Mouse (Mus musculus) 416B (cell line): ENCODE measurements around the gene D6Wsu163e.

Experiments
- DNase-seq: peaks from one replicate; pipeline ENCODE4 v3.0.0; 2011; ENCODE audit warnings: low read depth

D6Wsu163e gene

DNA sequence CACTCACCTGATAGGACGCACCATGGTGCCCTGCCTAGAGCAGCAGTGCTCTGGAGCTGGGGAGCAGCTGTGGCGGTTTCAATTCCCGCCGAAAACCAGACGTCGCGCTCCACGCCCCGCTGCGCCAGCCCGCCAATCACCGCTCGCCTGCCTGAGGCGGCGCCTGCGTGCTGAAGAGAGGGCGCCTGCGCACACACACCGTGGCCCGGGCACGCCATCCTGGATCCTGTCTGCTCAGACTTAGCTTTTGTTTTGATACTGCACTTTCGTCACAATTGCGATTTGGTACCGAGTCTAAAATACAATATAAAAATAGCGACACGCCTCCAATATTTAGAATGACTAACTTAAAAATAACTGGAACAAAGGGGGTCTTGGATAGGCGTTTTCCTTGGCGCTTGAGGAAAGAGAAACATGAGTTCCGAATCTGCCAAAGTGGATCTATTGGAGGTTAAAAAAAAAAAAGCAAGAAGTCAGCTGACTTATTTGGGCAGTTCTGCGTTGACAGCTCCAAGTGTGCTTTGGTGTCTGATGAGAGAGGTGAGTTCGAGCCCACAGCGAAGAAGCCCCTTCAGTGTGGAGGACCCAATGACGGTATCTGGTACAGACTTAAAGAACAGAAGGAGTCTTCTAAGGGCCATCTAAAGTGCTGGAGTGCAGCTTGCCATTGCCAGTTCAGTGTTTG lies at the start of gene D6Wsu163e, which contains the start of gene Rad51ap1:
Gene D6Wsu163e, plus strand, starts transcription at position 476 of the 685 bp plus-strand sequence.
Gene Rad51ap1, minus strand, starts transcription at position 101 of the 685 bp plus-strand sequence.
- peak; percentile 98 for DNase-seq

DNA sequence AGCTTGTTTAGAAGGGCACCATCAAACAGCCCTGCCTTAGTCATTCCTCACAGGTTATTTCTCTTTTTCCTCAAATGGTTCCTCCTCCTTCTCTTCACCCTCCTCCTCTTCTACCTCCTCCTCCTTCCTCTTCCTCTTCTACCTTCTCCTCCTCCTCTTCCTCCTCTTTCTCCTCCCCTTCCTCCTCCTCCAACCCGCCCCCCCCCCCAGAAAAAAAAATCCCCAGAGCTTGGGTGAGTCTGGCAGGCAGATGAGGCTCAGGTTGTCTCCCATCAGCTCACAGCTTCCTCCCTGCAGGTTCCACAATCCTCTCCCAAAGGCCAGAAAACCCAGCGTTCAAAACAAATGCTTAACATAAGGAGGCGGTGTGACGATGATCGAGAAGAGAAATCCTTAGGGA lies 32.4 kb upstream of the D6Wsu163e start:
- no peak for DNase-seq

DNA sequence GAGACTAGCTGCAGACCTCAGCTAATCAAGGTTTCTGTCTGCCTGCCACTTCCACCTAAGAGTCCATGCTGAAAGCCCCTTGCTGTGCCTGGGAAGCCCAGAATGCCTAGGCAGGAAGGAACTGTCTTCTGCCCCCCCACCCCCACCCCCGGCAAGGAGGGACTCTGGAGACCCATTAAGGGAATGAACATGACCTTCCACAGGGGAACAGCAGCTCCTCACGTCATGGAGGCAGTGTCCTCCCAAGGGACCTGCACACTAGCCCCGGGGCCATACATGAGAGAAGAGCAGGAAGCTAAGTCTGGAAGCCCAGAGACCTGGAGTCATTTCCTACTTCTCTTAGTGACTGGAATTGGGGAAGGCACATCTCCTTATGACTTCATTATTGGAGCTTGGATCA lies 31.9 kb upstream of the D6Wsu163e start:
- no peak for DNase-seq

DNA sequence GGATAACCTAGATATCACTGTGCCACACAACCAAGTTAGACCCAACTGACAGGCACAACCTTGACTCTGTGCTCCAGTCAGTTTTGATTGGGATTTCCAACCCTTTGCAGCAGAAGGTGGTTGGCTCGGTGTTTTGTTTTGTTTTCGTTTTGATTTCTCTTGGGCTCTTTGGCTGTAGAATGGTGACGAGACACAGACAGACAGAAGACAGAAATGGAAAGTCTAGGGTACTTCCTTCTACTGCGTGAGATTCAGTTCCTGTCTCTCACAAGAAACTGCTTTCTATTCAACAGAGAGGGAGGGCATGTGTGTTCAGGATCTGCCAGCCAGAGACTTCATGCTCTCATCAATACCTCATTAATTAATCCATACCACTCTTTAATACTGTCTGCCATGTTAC lies 29.0 kb upstream of the D6Wsu163e start:
- DNase-seq, result no peak

DNA sequence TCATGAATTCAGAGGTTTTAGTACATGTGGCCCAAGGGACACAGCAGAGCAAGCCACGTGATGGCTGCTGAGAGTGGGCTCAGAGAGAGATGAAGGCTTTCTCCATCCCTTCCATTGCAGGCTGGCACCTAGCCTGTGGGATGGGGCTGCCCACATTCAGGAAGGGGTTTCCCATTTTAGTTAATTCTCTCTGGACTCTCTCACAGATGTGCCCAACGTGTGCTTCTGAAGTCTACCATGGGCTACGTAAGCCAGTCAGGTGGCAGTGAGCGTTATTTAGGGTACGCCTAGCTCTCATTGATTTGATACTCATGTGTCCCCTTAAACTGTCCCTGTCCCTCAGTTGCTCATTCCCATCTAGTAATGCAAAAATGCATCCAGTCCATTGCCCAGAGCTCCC lies 24.8 kb upstream of the D6Wsu163e start:
- no peak for DNase-seq

GRCm38 (mm10) chr6:126921111-126921881 lies 18.5 kb upstream of the D6Wsu163e start, which contains the start of gene Dyrk4:
TSS of gene Dyrk4 (minus strand) at chr6:126921839.
- no peak for DNase-seq

GRCm38 (mm10) chr6:126932896-126933295 lies 6.9 kb upstream of the D6Wsu163e start:
- no peak for DNase-seq

DNA sequence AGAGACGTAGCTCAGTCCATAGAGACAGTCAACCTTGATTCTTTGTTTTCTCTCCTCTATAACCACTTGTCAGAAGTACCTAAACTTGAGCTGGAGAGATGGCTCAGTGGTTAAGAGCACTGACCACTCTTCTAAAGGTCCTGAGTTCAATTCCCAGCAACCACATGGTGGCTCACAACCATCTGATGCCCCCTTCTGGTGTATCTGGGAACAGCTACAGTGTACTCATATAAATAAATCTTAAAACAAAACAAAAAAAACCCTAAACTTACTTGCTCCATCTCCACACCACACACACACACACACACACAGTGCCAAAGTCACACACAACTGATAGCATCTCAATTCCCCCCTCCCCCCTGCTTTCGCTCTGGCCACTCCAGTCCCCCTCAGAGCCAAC lies 1.7 kb upstream of the D6Wsu163e start:
- DNase-seq, result peak; percentile 38

DNA sequence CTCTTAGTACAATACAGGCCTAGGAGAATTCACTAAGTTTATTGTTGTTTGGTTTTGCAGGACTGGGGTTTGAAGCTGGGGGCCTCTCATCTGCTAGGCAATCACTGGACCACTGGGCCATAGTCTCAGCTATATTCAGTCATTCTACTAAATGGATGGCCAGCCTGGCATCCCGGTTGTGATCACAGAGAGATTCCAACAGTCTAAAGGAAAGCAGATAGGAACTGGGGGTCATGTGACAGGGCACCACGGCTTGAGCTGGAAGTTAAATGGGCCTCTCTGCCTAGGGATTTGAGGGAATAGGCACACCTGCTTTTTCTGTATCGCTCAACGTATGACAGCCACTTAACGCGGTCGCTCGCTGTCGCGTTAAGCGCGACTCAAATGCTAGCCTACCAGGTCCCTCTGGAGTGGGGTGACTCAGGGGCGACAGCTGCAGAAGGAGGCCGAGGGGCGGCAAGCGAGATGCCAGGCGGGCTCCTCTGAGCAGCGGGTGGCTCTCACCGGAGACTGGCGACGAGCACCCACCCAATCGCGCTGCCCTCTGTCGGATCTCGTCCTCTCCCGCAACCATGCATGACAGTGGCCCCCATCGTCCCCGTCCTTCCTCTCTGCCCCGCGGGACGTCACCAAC lies 792 bp upstream of the D6Wsu163e start:
- DNase-seq, result no peak

DNA sequence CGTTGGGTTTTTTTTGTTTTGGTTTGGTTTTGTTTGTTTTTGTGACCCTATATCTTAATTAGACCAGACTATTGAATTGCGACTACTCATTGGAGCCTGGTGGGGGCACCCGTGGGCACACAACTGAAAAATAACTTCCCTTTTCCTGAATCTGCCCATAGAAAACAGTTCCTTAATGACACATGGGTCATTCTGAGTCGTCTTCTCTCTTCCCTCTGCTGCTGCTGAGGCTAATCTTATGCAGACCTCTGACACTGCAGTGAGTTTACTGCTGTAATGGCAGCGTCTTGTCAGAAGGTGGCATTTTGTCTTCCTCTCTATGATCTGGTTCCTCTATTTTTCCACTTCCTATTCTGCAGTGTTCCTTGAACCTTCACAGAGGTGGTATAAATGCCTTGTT lies 689 bp downstream of the D6Wsu163e start:
- peak; percentile 82 for DNase-seq

GRCm38 (mm10) chr6:126948336-126948735 lies 8.6 kb downstream of the D6Wsu163e start:
- peak; percentile 54 for DNase-seq

DNA sequence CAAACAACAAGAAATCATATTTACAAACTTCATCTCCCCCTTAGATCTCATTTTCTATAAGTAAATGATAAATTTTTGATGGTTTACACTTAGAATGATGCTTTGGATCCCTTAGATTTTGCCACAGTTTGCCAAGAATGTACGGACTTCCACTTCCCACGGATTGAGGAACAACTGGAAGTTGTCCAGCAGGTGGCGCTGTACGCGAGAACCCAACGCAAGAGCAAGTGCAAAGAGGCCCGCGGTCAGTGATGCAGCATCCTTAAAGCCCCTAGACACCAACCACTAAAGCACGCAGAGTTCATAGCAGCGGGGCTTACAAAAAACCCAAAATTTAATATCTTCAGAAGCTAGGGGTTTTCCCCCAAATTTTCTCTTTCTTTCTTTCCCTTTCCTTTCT lies 16.0 kb downstream of the D6Wsu163e start:
- peak; percentile 86 for DNase-seq

- peak; percentile 72 for DNase-seq
Measured at GRCm38 (mm10) chr6:126961371-126962018, 21.7 kb downstream of the D6Wsu163e start.

DNA sequence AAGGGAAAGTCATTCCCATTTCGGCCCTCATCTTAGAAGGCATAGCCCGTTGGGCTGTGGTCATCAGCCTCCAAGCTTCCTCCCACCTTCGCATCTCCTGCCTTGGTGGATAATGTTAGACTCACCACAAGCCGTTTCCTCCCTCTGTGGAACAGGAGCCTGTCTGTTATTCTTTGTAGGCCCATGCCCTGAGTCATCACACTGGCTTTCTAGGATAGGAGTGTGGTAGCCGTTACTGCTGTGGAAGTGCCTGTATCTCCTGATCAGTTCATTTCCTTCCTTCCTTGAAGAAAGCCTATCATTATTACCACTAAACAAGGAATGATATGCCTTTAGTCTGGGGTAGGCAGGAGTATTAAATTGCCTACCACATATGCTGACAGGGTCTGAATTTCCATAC lies 22.9 kb downstream of the D6Wsu163e start:
- DNase-seq, result peak; percentile 96

DNA sequence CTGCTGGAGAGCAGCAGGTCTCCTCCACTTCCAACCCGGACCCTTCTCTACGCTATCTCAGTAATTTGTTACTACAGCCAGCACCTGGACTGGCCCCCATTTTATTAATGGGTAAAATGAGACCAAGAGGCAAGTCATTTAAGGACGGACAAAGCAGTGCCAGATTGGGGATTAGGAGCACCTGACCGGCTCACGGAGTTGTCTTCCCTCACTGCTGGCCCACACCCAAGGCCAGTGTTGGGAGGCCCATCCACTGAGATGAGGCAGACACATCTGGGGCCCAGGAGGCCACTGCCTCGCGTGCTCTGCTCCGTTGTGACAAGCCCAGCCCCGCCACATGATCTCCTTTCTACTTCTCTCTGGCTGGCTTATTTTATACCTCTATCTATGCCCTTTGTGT lies 23.7 kb downstream of the D6Wsu163e start:
- no peak for DNase-seq

GRCm38 (mm10) chr6:126966241-126967026 lies 26.7 kb downstream of the D6Wsu163e start:
- peak; percentile 85 for DNase-seq

DNA sequence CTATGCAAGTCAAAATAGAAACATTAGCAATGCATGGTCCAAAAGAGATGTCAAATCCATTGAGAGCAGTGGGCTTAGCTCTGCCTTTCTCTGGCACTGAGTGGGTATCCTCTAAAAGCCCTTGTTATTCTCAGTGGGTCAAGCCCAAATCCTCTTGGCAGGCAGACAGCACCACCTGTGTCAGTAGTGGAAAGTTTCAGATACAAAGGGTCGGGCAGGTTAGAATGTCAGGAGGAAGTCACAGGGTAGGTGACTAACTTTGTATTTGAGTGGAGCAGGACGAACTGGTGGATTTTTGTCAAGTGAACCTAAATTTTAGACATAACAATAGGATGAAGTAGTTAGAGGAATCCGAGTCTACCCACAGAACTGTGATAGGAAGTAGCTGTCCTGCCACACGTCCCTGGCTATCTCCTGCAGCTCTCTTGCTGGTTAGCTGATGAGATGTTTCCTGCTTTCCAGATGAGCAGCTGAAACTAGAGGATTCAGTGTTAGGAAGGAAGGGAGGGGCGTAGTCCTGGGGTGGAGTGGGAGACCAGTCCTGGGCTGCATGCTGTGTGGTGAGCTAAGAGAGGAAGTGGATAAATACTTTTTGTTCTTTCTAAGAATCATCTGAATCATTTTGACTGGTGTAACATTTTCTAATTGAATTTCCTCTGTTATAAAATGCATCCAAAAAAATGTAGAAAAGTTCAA lies 41.9 kb downstream of the D6Wsu163e start:
- DNase-seq, result peak; percentile 83

DNA sequence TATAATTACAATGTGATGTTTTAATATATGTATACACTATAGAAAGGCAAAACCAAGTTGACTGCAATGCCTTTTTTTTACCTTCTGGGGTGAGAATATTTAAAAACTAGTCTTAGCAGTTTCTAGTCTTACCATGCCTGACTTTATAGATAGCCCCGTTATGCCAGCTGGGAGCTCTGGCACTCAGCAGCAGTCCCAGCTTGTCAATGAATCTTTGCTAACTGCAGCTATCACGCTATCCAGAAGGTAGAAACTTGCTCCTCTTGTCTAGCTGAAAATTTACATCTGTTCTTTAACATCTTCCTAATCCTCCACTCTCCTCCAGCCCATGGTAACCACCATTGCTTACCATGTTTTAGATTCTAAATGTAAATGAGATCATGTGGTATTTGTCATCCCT lies 53.9 kb downstream of the D6Wsu163e start:
- no peak for DNase-seq

GRCm38 (mm10) chr6:126995494-126995893 lies 55.7 kb downstream of the D6Wsu163e start:
- DNase-seq, result peak; percentile 90

DNA sequence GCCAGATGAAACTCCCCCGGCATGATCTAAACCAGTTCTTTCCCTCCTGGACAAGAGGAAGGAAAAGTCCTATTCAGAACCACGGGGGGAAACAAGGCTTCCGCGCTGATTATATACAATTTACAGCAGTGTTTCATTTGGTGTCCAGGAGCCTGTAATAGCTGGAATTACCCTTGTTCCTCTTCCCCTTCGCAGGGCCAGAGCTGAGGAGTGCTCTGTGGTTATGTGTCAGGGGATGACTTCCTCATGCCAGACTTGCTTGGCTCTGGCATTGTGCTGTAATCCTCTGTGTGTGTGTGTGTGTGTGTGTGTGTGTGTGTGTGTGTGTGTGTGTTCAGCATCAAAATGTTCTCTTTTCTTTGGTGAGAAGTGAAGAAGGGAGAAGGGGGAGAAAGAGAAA lies 56.6 kb downstream of the D6Wsu163e start:
- peak; percentile 88 for DNase-seq

DNA sequence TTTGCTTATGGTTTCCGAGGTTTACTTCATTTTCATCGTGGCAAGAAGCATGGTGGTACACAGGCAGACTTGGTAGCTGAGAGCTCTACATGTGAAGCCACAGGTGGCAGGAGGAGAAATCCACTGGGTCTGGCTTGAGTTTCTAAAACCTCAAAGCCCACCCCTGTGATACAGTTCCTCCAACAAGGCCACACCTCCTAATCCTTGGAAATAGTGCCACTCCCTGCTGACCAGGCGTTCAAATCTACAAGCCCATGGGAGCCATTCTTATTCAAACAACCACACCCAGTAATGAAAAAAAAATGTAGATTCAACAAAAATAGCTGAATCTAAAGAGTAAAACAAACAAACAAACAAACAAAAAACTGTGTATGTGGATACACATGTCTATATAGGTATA lies 65.9 kb downstream of the D6Wsu163e start:
- DNase-seq, result no peak
